Mouse (Mus musculus): ENCODE measurements at regions not wholly inside any gene's neighbourhood (a gene's known extent, or its start where the extent isn't known, plus 50 kb on each side); places are given as distances from the start of the nearest gene placed in this dataset.
"Not testable (repeated sequence)": the region's sequence is repeated elsewhere in the genome, so short reads cannot be mapped to it uniquely, and the experiment has no call there.

DNA sequence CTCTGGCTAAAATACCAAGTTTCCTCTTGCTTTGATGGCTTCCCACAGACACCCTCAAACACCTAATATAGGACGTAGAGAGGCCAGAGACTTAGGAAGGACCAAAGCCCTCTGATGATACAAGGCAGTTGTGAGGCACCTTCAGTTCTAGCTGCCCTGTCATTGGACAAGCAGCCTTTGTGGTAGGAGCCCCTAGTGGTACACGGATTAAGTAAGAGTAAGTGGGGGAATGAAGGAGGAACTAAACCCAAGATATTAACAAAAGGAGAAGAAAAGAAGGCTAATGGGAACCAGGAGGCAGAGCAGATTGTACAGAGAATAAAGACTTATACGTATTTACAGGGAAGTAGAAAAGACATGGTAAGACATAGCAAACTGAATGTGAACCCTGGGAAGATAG lies 352.3 kb upstream of the Tmco5 start:
- WGBS, result 60% methylated on average over 1 of the region's 3 CpGs
- H3K4me3 ChIP-seq (ENCODE audit: control insufficient read depth in 1 of 2, insufficient read depth in 1 of 2, low read depth in 1 of 2, low read length in 2 of 2); H3K4me2 ChIP-seq (ENCODE audit: low read length); H3K27ac ChIP-seq (replicated peaks in 1 of 2; ENCODE audit: control insufficient read depth in 1 of 2, insufficient read depth in 1 of 2, low read depth in 2 of 2, low read length in 2 of 2); H3K9me3 ChIP-seq (ENCODE audit: control insufficient read depth, low read length); H3K4me1 ChIP-seq (ENCODE audit: control insufficient read depth in 2 of 2, insufficient read depth in 2 of 2, low read length in 2 of 2); H3K27me3 ChIP-seq (ENCODE audit: control insufficient read depth, insufficient read depth, low read length); ATAC-seq (ENCODE audit: insufficient number of reproducible peaks, insufficient read depth, low FRiP score, low read depth); H3K36me3 ChIP-seq (ENCODE audit: control insufficient read depth, insufficient read depth, low read length); H3K9ac ChIP-seq (ENCODE audit: low read length): not testable (repeated sequence)

DNA sequence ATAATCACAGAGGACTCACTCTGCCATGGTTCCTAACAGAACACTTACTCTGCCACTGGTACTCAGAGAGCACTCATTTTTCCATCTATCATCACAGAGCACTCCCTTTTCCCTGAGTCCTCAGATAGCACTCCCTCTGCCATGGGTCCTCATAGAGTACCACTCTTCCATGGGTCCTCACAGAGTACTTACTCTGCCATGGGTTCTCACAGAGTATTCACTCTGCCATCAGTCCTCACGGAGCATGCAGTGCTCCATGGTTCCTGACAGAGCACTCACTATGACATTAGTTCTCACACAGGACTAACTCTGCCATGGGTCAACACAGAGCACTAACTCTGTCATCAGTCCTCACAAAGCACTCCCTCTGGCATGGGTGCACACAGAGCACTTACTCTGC lies 342.0 kb upstream of the Tmco5 start:
- 0 out of 2 replicates have a peak, but pooled peaks have one; percentile 9 for ATAC-seq (ENCODE audit: insufficient number of reproducible peaks, insufficient read depth, low FRiP score, low read depth)
- no peak overlapping the region for H3K9ac ChIP-seq (ENCODE audit: low read length)
- WGBS, result 77% methylated on average over 1 of the region's 1 CpGs
- no peaks in the 10 kb centered on the region for H3K36me3 ChIP-seq (ENCODE audit: control insufficient read depth, insufficient read depth, low read length)
- H3K9me3 ChIP-seq (ENCODE audit: control insufficient read depth, low read length), result peaks cover 31% of the 10 kb centered on the region
- H3K4me2 ChIP-seq (ENCODE audit: low read length), result no peak overlapping the region
- H3K4me3 ChIP-seq (ENCODE audit: control insufficient read depth in 1 of 2, insufficient read depth in 1 of 2, low read depth in 1 of 2, low read length in 2 of 2), result no peak overlapping the region
- no peaks in the 10 kb centered on the region for H3K4me1 ChIP-seq (ENCODE audit: control insufficient read depth in 2 of 2, insufficient read depth in 2 of 2, low read length in 2 of 2)
- H3K27me3 ChIP-seq (ENCODE audit: control insufficient read depth, insufficient read depth, low read length), result no peaks in the 10 kb centered on the region
- H3K27ac ChIP-seq (replicated peaks in 1 of 2; ENCODE audit: control insufficient read depth in 1 of 2, insufficient read depth in 1 of 2, low read depth in 2 of 2, low read length in 2 of 2), result no peak overlapping the region

DNA sequence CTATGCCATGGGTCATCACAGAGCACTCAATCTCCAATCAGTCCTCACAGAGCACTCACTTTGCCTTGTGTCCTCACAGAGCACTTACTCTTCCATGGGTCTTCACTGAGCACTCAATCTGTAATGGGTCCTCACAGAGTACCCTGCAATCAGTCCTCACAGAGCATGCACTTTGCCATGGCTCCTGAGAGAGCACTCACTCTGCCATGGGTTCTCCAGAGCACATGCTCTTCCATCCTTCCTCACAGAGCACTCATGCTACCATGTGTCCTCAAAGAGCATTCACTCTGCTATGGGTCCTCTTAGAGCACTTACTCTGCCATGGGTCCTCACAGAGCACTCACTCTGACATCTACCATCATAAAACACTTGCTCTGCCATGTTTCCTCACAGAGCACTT lies 319.1 kb upstream of the Tmco5 start:
- Histone ChIP-seq H3K4me3 (ENCODE audit: control insufficient read depth in 1 of 2, insufficient read depth in 1 of 2, low read depth in 1 of 2, low read length in 2 of 2) (no peak overlapping the region), H3K27ac (replicated peaks in 1 of 2; ENCODE audit: control insufficient read depth in 1 of 2, insufficient read depth in 1 of 2, low read depth in 2 of 2, low read length in 2 of 2) (no peak overlapping the region), H3K36me3 (ENCODE audit: control insufficient read depth, insufficient read depth, low read length) (no peaks in the 10 kb centered on the region), H3K4me2 (ENCODE audit: low read length) (no peak overlapping the region), H3K27me3 (ENCODE audit: control insufficient read depth, insufficient read depth, low read length) (no peaks in the 10 kb centered on the region), H3K9me3 (ENCODE audit: control insufficient read depth, low read length) (peaks cover 24% of the 10 kb centered on the region), H3K9ac (ENCODE audit: low read length) (no peak overlapping the region), H3K4me1 (ENCODE audit: control insufficient read depth in 2 of 2, insufficient read depth in 2 of 2, low read length in 2 of 2) (no peaks in the 10 kb centered on the region)
- ATAC-seq (ENCODE audit: insufficient number of reproducible peaks, insufficient read depth, low FRiP score, low read depth), result no peak

DNA sequence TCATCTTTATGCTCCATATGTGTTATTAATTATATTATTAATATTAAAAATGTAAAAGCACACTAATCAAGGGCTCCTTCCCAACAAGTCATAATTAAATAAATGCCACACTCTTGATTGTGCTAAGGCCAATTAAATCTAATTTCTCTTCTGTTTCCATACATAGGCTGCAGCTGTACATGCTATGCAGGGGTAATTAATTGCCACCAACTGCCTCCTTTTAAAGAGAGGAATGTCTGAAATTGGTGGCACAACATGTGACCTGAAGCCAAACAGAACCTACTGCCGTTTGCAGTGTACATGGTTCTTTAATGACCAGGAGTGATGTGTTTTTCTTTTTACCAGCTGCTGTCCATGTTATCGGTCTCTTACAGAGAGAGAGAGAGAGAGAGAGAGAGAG lies 294.5 kb upstream of the Tmco5 start:
- Histone ChIP-seq H3K36me3 (ENCODE audit: control insufficient read depth, insufficient read depth, low read length) (no peaks in the 10 kb centered on the region), H3K4me3 (ENCODE audit: control insufficient read depth in 1 of 2, insufficient read depth in 1 of 2, low read depth in 1 of 2, low read length in 2 of 2) (no peak overlapping the region), H3K27me3 (ENCODE audit: control insufficient read depth, insufficient read depth, low read length) (no peaks in the 10 kb centered on the region), H3K9ac (ENCODE audit: low read length) (no peak overlapping the region), H3K9me3 (ENCODE audit: control insufficient read depth, low read length) (no peaks in the 10 kb centered on the region), H3K4me2 (ENCODE audit: low read length) (no peak overlapping the region), H3K27ac (replicated peaks in 1 of 2; ENCODE audit: control insufficient read depth in 1 of 2, insufficient read depth in 1 of 2, low read depth in 2 of 2, low read length in 2 of 2) (no peak overlapping the region), H3K4me1 (ENCODE audit: control insufficient read depth in 2 of 2, insufficient read depth in 2 of 2, low read length in 2 of 2) (no peaks in the 10 kb centered on the region)
- ATAC-seq (ENCODE audit: insufficient number of reproducible peaks, insufficient read depth, low FRiP score, low read depth), result no peak
- WGBS, result 39% methylated on average over 2 of the region's 2 CpGs

DNA sequence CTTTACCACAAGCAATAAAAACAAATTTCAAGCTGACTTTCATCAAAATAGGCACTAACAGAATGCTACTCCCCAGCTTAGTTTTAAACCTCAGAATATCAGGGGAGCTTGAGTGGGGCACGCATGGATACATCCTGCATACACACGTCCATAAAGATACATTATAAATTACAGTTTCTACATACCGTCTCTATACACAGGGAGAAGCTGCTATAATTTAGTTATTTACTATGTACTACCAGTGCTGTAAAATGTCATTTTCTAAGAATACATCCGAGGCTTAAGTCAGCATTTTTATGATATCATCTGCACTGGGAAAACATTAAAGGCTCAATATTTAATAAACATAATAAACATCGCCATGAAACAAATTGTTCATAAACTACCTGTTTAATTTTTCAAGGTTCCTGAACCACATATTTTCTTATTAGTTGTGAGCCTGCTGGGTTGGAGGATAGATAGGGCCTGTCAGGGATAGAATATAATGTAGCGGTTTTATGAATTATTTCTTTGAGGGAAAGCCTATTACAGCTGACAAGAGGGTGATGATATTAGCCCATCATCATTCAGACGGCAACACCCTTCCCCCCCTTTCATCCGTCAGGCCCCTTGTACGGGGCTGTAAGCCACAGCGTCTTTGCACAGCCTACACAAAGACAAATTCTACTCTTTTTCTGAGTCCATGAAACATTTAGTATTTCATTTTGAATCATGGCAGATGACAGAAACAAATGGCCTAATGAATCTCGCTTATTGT lies 292.1 kb upstream of the Tmco5 start:
- no peaks in the 10 kb centered on the region for H3K27me3 ChIP-seq (ENCODE audit: control insufficient read depth, insufficient read depth, low read length)
- no peak overlapping the region for H3K9ac ChIP-seq (ENCODE audit: low read length)
- no peaks in the 10 kb centered on the region for H3K4me1 ChIP-seq (ENCODE audit: control insufficient read depth in 2 of 2, insufficient read depth in 2 of 2, low read length in 2 of 2)
- H3K27ac ChIP-seq (replicated peaks in 1 of 2; ENCODE audit: control insufficient read depth in 1 of 2, insufficient read depth in 1 of 2, low read depth in 2 of 2, low read length in 2 of 2), result no peak overlapping the region
- 79% methylated on average over 11 of the region's 11 CpGs for WGBS
- H3K4me3 ChIP-seq (ENCODE audit: control insufficient read depth in 1 of 2, insufficient read depth in 1 of 2, low read depth in 1 of 2, low read length in 2 of 2), result no peak overlapping the region
- no peak overlapping the region for H3K4me2 ChIP-seq (ENCODE audit: low read length)
- H3K36me3 ChIP-seq (ENCODE audit: control insufficient read depth, insufficient read depth, low read length), result no peaks in the 10 kb centered on the region
- H3K9me3 ChIP-seq (ENCODE audit: control insufficient read depth, low read length), result no peaks in the 10 kb centered on the region
- no peak for ATAC-seq (ENCODE audit: insufficient number of reproducible peaks, insufficient read depth, low FRiP score, low read depth)

DNA sequence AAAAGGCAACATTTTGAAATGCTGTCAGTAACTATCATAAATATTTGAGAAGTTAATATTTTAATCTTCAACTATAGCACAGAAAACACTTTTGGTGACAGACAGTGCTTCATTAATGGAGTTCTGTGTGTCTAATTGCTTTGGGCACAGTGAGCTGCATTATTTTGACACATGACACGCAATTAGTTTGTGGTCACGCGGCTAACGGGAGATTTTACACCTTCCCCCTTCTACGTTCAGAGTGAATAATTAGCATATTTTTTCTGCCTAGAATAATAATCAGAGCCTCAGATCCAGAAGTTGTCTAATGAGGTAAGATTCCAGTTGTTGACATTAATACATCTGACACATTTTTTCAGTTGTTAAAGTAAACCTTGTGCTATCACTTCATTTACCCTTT lies 272.6 kb upstream of the Tmco5 start:
- 85% methylated on average over 5 of the region's 5 CpGs for WGBS
- Histone ChIP-seq H3K4me3 (ENCODE audit: control insufficient read depth in 1 of 2, insufficient read depth in 1 of 2, low read depth in 1 of 2, low read length in 2 of 2) (no peak overlapping the region), H3K4me1 (ENCODE audit: control insufficient read depth in 2 of 2, insufficient read depth in 2 of 2, low read length in 2 of 2) (no peaks in the 10 kb centered on the region), H3K36me3 (ENCODE audit: control insufficient read depth, insufficient read depth, low read length) (no peaks in the 10 kb centered on the region), H3K4me2 (ENCODE audit: low read length) (no peak overlapping the region), H3K9me3 (ENCODE audit: control insufficient read depth, low read length) (no peaks in the 10 kb centered on the region), H3K9ac (ENCODE audit: low read length) (no peak overlapping the region), H3K27me3 (ENCODE audit: control insufficient read depth, insufficient read depth, low read length) (no peaks in the 10 kb centered on the region), H3K27ac (replicated peaks in 1 of 2; ENCODE audit: control insufficient read depth in 1 of 2, insufficient read depth in 1 of 2, low read depth in 2 of 2, low read length in 2 of 2) (no peak overlapping the region)
- no peak for ATAC-seq (ENCODE audit: insufficient number of reproducible peaks, insufficient read depth, low FRiP score, low read depth)

DNA sequence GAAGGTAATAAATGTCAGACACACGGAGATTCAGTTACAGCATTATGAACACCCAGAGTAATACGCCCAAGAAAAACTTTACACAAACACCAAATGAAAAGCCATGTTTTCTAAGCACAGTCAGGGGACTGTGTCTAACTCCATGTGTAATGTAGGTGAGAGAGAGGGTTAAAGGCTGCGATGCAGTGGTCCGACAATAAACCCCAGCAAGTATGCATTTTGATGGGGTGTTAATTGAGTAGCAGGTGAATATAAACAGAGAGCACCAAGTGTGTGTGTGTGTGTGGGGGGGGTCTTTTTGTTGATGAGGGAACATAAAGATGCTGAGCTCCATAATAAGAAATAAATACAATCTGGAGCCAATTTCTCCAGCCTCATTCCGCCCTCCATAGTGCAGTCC lies 238.6 kb upstream of the Tmco5 start:
- WGBS, result 81% methylated on average over 5 of the region's 5 CpGs
- H3K4me3 ChIP-seq (ENCODE audit: control insufficient read depth in 1 of 2, insufficient read depth in 1 of 2, low read depth in 1 of 2, low read length in 2 of 2), result no peak overlapping the region
- H3K4me1 ChIP-seq (ENCODE audit: control insufficient read depth in 2 of 2, insufficient read depth in 2 of 2, low read length in 2 of 2), result no peaks in the 10 kb centered on the region
- ATAC-seq (ENCODE audit: insufficient number of reproducible peaks, insufficient read depth, low FRiP score, low read depth), result no peak
- H3K9me3 ChIP-seq (ENCODE audit: control insufficient read depth, low read length), result no peaks in the 10 kb centered on the region
- H3K4me2 ChIP-seq (ENCODE audit: low read length), result no peak overlapping the region
- H3K36me3 ChIP-seq (ENCODE audit: control insufficient read depth, insufficient read depth, low read length), result no peaks in the 10 kb centered on the region
- H3K27me3 ChIP-seq (ENCODE audit: control insufficient read depth, insufficient read depth, low read length), result no peaks in the 10 kb centered on the region
- H3K27ac ChIP-seq (replicated peaks in 1 of 2; ENCODE audit: control insufficient read depth in 1 of 2, insufficient read depth in 1 of 2, low read depth in 2 of 2, low read length in 2 of 2), result no peak overlapping the region
- no peak overlapping the region for H3K9ac ChIP-seq (ENCODE audit: low read length)

DNA sequence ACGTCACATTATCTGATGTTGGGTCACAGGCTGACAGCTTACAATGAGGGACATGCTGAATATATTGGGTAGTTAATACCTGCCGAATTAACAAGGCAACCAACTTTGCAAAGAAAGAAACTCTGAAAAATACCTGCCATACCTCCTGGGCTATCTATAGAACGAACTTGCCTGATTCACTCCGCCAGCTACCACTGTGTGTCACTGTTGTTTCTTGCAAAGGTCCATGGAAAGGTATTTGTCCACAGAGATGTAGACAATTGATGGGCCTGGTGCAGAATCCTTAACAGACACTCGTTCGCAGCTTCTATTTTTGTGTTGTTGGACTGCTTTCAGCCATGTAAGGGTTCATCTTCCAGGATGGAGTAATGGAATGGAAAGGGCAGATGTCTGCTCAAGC lies 226.4 kb upstream of the Tmco5 start:
- Histone ChIP-seq H3K36me3 (ENCODE audit: control insufficient read depth, insufficient read depth, low read length) (no peaks in the 10 kb centered on the region), H3K4me3 (ENCODE audit: control insufficient read depth in 1 of 2, insufficient read depth in 1 of 2, low read depth in 1 of 2, low read length in 2 of 2) (no peak overlapping the region), H3K4me2 (ENCODE audit: low read length) (no peak overlapping the region), H3K9ac (ENCODE audit: low read length) (no peak overlapping the region), H3K27me3 (ENCODE audit: control insufficient read depth, insufficient read depth, low read length) (no peaks in the 10 kb centered on the region), H3K9me3 (ENCODE audit: control insufficient read depth, low read length) (no peaks in the 10 kb centered on the region), H3K4me1 (ENCODE audit: control insufficient read depth in 2 of 2, insufficient read depth in 2 of 2, low read length in 2 of 2) (no peaks in the 10 kb centered on the region), H3K27ac (replicated peaks in 1 of 2; ENCODE audit: control insufficient read depth in 1 of 2, insufficient read depth in 1 of 2, low read depth in 2 of 2, low read length in 2 of 2) (no peak overlapping the region)
- no peak for ATAC-seq (ENCODE audit: insufficient number of reproducible peaks, insufficient read depth, low FRiP score, low read depth)
- WGBS, result 73% methylated on average over 6 of the region's 6 CpGs

All from heart, embryonic 14.5 days (tissue).